Mouse (Mus musculus) embryonic fibroblast, embryonic 13.5 days (primary cell): ENCODE measurements around the gene Copg2.
"Not testable (repeated sequence)": the region's sequence is repeated elsewhere in the genome, so short reads cannot be mapped to it uniquely, and the experiment has no call there.

ENCODE experiments used
- CTCF ChIP-seq: IDR thresholded peaks from 2 replicates; pipeline ENCODE4 v1.5.1; 2011; ENCODE audit warnings: mild to moderate bottlenecking, control low read depth, low read length, moderate library complexity, borderline replicate concordance; ENCODE audit not compliant: insufficient read depth
- POLR2A ChIP-seq: IDR thresholded peaks from 2 replicates; pipeline ENCODE4 v1.6.1; 2011; ENCODE audit warnings: low read depth, mild to moderate bottlenecking, control low read depth, low read length, moderate library complexity

GRCm38 (mm10) chr6:30804389-30805052 lies 92.1 kb downstream of the Copg2 start:
- TF ChIP-seq CTCF, POLR2A: not testable (repeated sequence)
